Mouse (Mus musculus): ENCODE measurements around the gene Ube2e1. TPM values are rescaled to one million over a fixed set of nuclear protein-coding genes. Genes with fewer than 3 reads are reported as not detected.

Ube2e1 gene
- polyA plus RNA-seq, 1 experiment from 2014 or later, result 104 TPM

DNA sequence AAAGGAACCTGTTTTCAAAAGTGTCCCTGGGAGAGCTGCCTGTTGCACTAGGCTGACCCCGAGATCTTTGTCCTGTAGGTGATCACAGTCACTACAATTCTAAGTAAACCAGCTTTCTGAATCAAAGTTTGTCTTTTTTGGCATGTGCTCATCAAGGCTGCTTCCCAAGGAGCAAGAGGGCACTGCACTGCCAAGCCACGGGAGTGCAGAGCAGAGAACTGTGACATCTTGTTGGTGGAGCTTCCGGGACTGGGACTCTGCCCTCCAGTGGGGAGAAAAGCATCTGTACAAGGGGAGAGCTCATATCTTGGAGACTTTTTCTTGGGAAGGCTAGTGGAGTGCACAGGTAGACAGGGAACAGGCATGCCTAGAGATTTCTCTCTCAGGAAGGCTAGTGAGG, 21.9 kb upstream of the Ube2e1 start:
- TF ChIP-seq EP300 (optimal IDR thresholded peaks at IDR 0.05), result no peak
- peak; percentile 55 for TF ChIP-seq CTCF (IDR thresholded peaks at IDR 0.05; ENCODE audit: low read depth)

DNA sequence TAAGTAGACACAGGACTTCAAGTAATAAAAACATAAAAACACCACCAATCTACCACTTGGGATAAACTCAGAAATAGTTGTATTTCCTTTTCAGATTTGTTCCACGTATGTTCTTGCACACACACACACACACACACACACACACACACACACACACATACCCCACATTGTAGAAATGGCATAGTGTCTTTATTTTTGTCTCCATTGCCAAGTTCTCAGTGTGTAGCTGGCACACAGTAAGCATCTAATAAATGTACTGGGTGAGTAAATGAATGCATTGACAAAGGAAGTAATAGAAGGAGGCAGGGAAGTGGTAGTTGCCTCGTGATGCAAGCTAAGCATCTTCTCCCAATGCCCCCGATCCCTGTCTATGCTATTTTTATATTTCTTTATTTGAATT, 21.3 kb upstream of the Ube2e1 start:
- DNase-seq (ENCODE audit: low spot score) (no peak), ATAC-seq (ENCODE audit: low FRiP score, low TSS enrichment) (no peak)
- no peak overlapping the region for H3K4me2 ChIP-seq (replicated peaks; ENCODE audit: low read depth)
- H3K9ac ChIP-seq (ENCODE audit: low read length), result no peak overlapping the region
- H3K4me3 ChIP-seq (ENCODE audit: low read depth, low read length), result no peak overlapping the region
- no peak for TF ChIP-seq CTCF (IDR thresholded peaks at IDR 0.05; ENCODE audit: low read depth)
- TF ChIP-seq EP300 (optimal IDR thresholded peaks at IDR 0.05), result no peak
- no peaks in the 10 kb centered on the region for H3K4me1 ChIP-seq (replicated peaks; ENCODE audit: control insufficient read depth, insufficient read depth)
- H3K27me3 ChIP-seq (ENCODE audit: control insufficient read depth, insufficient read depth, low read length), result no peaks in the 10 kb centered on the region
- no peak overlapping the region for H3K27ac ChIP-seq (replicated peaks)
- WGBS, result 69% methylated on average over 3 of the region's 3 CpGs
- no peaks in the 10 kb centered on the region for H3K9me3 ChIP-seq (ENCODE audit: control insufficient read depth, low read length)
- no peaks in the 10 kb centered on the region for H3K36me3 ChIP-seq (ENCODE audit: control insufficient read depth, insufficient read depth, low read length)

More for the DNA sequence above, 21.9 kb upstream of the Ube2e1 start:
- H3K4me1 ChIP-seq (replicated peaks; ENCODE audit: control insufficient read depth, insufficient read depth), result no peaks in the 10 kb centered on the region
- ATAC-seq (ENCODE audit: low FRiP score, low TSS enrichment) (0 out of 2 replicates have a peak, but pooled peaks have one; percentile 50), DNase-seq (ENCODE audit: low spot score) (no peak)
- no peaks in the 10 kb centered on the region for H3K27me3 ChIP-seq (ENCODE audit: control insufficient read depth, insufficient read depth, low read length)
- H3K9ac ChIP-seq (ENCODE audit: low read length), result no peak overlapping the region
- H3K4me3 ChIP-seq (ENCODE audit: low read depth, low read length), result no peak overlapping the region
- H3K9me3 ChIP-seq (ENCODE audit: control insufficient read depth, low read length), result no peaks in the 10 kb centered on the region
- 56% methylated on average over 3 of the region's 3 CpGs for WGBS
- no peaks in the 10 kb centered on the region for H3K36me3 ChIP-seq (ENCODE audit: control insufficient read depth, insufficient read depth, low read length)
- peak overlapping the region; percentile 64; the same call in 1 of the 2 replicates for H3K27ac ChIP-seq (replicated peaks)
- H3K4me2 ChIP-seq (replicated peaks; ENCODE audit: low read depth), result no peak overlapping the region

DNA sequence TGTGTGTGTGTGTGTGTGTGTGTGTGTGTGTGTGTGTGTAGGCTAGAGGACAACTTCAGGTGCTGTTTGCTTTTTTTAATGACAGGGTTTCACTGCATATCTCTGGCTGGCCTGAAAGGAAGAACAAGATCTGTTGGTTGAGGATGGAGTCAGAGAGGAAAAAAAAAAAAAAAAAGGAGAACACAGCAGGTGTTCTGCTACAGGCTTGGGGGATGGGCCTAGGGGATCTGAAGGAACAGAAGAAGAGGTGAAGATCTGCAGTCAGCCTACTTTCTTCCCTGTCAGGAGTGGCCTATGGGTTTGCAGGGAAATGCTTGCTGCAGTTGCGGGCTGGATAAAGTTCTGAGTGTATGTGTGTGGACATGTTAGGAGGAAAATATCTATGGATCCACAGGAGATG, 19.0 kb upstream of the Ube2e1 start:
- H3K36me3 ChIP-seq (ENCODE audit: control insufficient read depth, insufficient read depth, low read length), result no peaks in the 10 kb centered on the region
- WGBS, result 71% methylated on average over 1 of the region's 1 CpGs

DNA sequence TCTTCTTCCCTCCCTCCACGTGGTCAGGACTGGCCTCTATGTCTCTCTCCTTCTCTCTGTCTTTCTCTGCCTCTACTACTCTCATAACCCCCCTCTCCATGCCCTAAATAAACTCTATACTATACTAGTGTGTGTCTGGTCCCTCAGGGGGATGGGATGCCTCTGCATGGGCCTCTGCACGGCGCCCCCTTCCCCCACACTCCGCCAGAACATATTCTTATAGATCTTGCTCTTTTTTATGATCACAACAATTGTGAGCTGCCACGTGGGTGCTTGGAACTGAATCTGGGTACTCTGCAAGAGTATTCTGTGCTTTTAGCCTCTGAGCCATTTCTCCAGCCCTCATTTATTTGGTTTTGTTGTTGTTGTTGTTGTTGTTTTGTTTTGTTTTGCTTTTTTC, 18.2 kb upstream of the Ube2e1 start:
- TF ChIP-seq EP300 (optimal IDR thresholded peaks at IDR 0.05) (no peak), CTCF (IDR thresholded peaks at IDR 0.05; ENCODE audit: low read depth) (no peak)
- H3K36me3 ChIP-seq (ENCODE audit: control insufficient read depth, insufficient read depth, low read length), result no peaks in the 10 kb centered on the region
- no peak overlapping the region for H3K9ac ChIP-seq (ENCODE audit: low read length)
- no peak overlapping the region for H3K4me3 ChIP-seq (ENCODE audit: low read depth, low read length)
- ATAC-seq (ENCODE audit: low FRiP score, low TSS enrichment), result no peak
- H3K4me1 ChIP-seq (replicated peaks; ENCODE audit: control insufficient read depth, insufficient read depth), result no peaks in the 10 kb centered on the region
- DNase-seq (ENCODE audit: low spot score), result no peak
- H3K4me2 ChIP-seq (replicated peaks; ENCODE audit: low read depth), result no peak overlapping the region
- no peak overlapping the region for H3K27ac ChIP-seq (replicated peaks)
- WGBS, result 52% methylated on average over 5 of the region's 5 CpGs
- no peaks in the 10 kb centered on the region for H3K27me3 ChIP-seq (ENCODE audit: control insufficient read depth, insufficient read depth, low read length)
- no peaks in the 10 kb centered on the region for H3K9me3 ChIP-seq (ENCODE audit: control insufficient read depth, low read length)

More for the DNA sequence above, 19.0 kb upstream of the Ube2e1 start:
- ATAC-seq (ENCODE audit: low FRiP score, low TSS enrichment), result no peak
- no peaks in the 10 kb centered on the region for H3K27me3 ChIP-seq (ENCODE audit: control insufficient read depth, insufficient read depth, low read length)
- TF ChIP-seq EP300 (optimal IDR thresholded peaks at IDR 0.05), result no peak
- TF ChIP-seq CTCF (IDR thresholded peaks at IDR 0.05; ENCODE audit: low read depth), result no peak
- H3K9ac ChIP-seq (ENCODE audit: low read length), result no peak overlapping the region
- no peaks in the 10 kb centered on the region for H3K4me1 ChIP-seq (replicated peaks; ENCODE audit: control insufficient read depth, insufficient read depth)
- no peak overlapping the region for H3K4me3 ChIP-seq (ENCODE audit: low read depth, low read length)
- H3K27ac ChIP-seq (replicated peaks), result no peak overlapping the region
- H3K4me2 ChIP-seq (replicated peaks; ENCODE audit: low read depth), result no peak overlapping the region
- no peak for DNase-seq (ENCODE audit: low spot score)
- H3K9me3 ChIP-seq (ENCODE audit: control insufficient read depth, low read length), result no peaks in the 10 kb centered on the region

DNA sequence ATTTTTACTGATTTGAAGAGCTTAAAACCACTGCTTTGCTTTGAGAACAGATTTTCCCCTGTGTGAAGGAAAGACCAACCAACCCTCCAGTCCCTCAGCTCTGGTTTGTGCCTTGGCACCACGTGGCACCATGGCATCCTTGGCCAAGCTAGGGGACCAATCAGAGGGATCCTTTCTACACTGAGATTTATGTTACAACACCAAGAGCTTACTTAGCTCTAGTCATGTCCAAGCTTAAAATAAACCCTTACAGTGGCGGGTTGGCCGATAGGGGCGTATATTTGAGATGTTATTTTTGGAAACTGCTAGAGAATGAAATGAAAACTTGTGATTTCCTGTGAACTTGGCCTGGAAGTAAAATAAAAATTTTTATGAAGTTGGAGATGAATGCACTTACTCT, 11.9 kb upstream of the Ube2e1 start:
- H3K9me3 ChIP-seq (ENCODE audit: control insufficient read depth, low read length), result no peaks in the 10 kb centered on the region
- DNase-seq (ENCODE audit: low spot score), result no peak
- TF ChIP-seq EP300 (optimal IDR thresholded peaks at IDR 0.05) (no peak), CTCF (IDR thresholded peaks at IDR 0.05; ENCODE audit: low read depth) (0 out of 2 replicates have a peak, but pooled peaks have one; percentile 13)
- no peaks in the 10 kb centered on the region for H3K27me3 ChIP-seq (ENCODE audit: control insufficient read depth, insufficient read depth, low read length)
- ATAC-seq (ENCODE audit: low FRiP score, low TSS enrichment), result no peak
- H3K36me3 ChIP-seq (ENCODE audit: control insufficient read depth, insufficient read depth, low read length), result no peaks in the 10 kb centered on the region
- no peak overlapping the region for H3K9ac ChIP-seq (ENCODE audit: low read length)
- H3K4me1 ChIP-seq (replicated peaks; ENCODE audit: control insufficient read depth, insufficient read depth), result no peaks in the 10 kb centered on the region
- H3K4me3 ChIP-seq (ENCODE audit: low read depth, low read length), result no peak overlapping the region
- H3K4me2 ChIP-seq (replicated peaks; ENCODE audit: low read depth), result no peak overlapping the region
- WGBS, result 43% methylated on average over 4 of the region's 4 CpGs
- H3K27ac ChIP-seq (replicated peaks), result no peak overlapping the region

DNA sequence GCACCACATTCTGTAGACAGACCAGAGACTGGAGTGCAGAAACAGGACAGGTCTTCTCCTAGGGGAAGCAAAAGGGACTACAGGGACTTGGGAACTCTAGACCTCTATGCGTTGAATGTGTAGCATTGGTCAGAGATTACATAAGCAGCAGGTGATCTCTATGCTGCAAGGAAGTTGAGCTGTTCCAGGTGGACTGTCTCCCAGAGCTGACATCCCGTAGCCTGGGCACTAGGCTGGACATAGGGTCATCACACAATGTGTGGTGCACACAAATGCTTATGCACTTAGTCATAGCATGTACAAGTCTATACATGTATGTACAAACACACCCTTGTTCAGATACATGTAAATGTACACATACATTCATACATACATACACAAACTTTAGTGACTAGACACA, 11.1 kb upstream of the Ube2e1 start:
- DNase-seq (ENCODE audit: low spot score) (no peak), ATAC-seq (ENCODE audit: low FRiP score, low TSS enrichment) (no peak)
- H3K4me2 ChIP-seq (replicated peaks; ENCODE audit: low read depth), result no peak overlapping the region
- H3K9me3 ChIP-seq (ENCODE audit: control insufficient read depth, low read length), result no peaks in the 10 kb centered on the region
- H3K27ac ChIP-seq (replicated peaks), result no peak overlapping the region
- no peak for TF ChIP-seq EP300 (optimal IDR thresholded peaks at IDR 0.05)
- TF ChIP-seq CTCF (IDR thresholded peaks at IDR 0.05; ENCODE audit: low read depth), result no peak
- no peaks in the 10 kb centered on the region for H3K36me3 ChIP-seq (ENCODE audit: control insufficient read depth, insufficient read depth, low read length)
- no peak overlapping the region for H3K4me3 ChIP-seq (ENCODE audit: low read depth, low read length)
- no peaks in the 10 kb centered on the region for H3K4me1 ChIP-seq (replicated peaks; ENCODE audit: control insufficient read depth, insufficient read depth)
- no peak overlapping the region for H3K9ac ChIP-seq (ENCODE audit: low read length)
- WGBS, result 83% methylated on average over 2 of the region's 2 CpGs
- H3K27me3 ChIP-seq (ENCODE audit: control insufficient read depth, insufficient read depth, low read length), result no peaks in the 10 kb centered on the region

Data from stomach, postnatal 0 days (tissue).